Mouse (Mus musculus): ENCODE measurements around the gene Cyp46a1.

GRCm38 (mm10) chr12:108355271-108355670 lies 21.1 kb downstream of the Cyp46a1 start:
- TF ChIP-seq CTCF (IDR thresholded peaks at IDR 0.05; ENCODE audit: borderline replicate concordance, extremely low read depth, insufficient read depth, insufficient read length) (no peak), POLR2A (IDR thresholded peaks at IDR 0.05; ENCODE audit: borderline replicate concordance, extremely low read depth, insufficient read depth, insufficient read length, poor library complexity, severe bottlenecking) (no peak)
